Mouse (Mus musculus) cerebellum, adult 9-11 months (tissue): ENCODE data around the gene Siae.

Experiments
- DNase-seq: peaks from one replicate; pipeline ENCODE4 v3.0.0; 2022

The Siae gene

GRCm38 (mm10) chr9:37627263-37627662 lies 71.8 kb downstream of the Siae start:
- no peak for DNase-seq

GRCm38 (mm10) chr9:37628581-37628980 lies 73.1 kb downstream of the Siae start:
- DNase-seq, result no peak

- DNase-seq, result no peak
Measured at GRCm38 (mm10) chr9:37629941-37630340, 74.4 kb downstream of the Siae start.

- DNase-seq, result no peak
Measured at GRCm38 (mm10) chr9:37632305-37632704, 76.8 kb downstream of the Siae start.

GRCm38 (mm10) chr9:37634269-37634668 lies 78.8 kb downstream of the Siae start:
- no peak for DNase-seq

- peak; percentile 50 for DNase-seq
Measured at GRCm38 (mm10) chr9:37636335-37636734, 80.8 kb downstream of the Siae start.

- no peak for DNase-seq
Measured at GRCm38 (mm10) chr9:37636800-37637542, 81.5 kb downstream of the Siae start.

- DNase-seq, result no peak
Measured at GRCm38 (mm10) chr9:37638721-37639120, 83.2 kb downstream of the Siae start.

GRCm38 (mm10) chr9:37646246-37646645 lies 90.7 kb downstream of the Siae start:
- DNase-seq, result no peak

GRCm38 (mm10) chr9:37650639-37651038 lies 95.1 kb downstream of the Siae start:
- no peak for DNase-seq

- no peak for DNase-seq
Measured at GRCm38 (mm10) chr9:37653836-37654235, 98.3 kb downstream of the Siae start.

- DNase-seq, result no peak
Measured at GRCm38 (mm10) chr9:37655961-37656360, 100.5 kb downstream of the Siae start.

- peak; percentile 6 for DNase-seq
Measured at GRCm38 (mm10) chr9:37656439-37656881, 101.0 kb downstream of the Siae start.

- DNase-seq, result peak; percentile 73
Measured at GRCm38 (mm10) chr9:37656931-37657481, 101.5 kb downstream of the Siae start, which contains the start of gene Tbrg1. Gene Tbrg1, minus strand, starts transcription at chr9:37657312.

- no peak for DNase-seq
Measured at GRCm38 (mm10) chr9:37659413-37659812, 103.9 kb downstream of the Siae start.

GRCm38 (mm10) chr9:37663210-37663609 lies 107.7 kb downstream of the Siae start:
- DNase-seq, result no peak

- no peak for DNase-seq
Measured at GRCm38 (mm10) chr9:37664604-37665003, 109.1 kb downstream of the Siae start.

- no peak for DNase-seq
Measured at GRCm38 (mm10) chr9:37666045-37666444, 110.5 kb downstream of the Siae start.

GRCm38 (mm10) chr9:37669115-37669514 lies 113.6 kb downstream of the Siae start, which contains the start of gene Panx3:
Gene Panx3, minus strand, starts transcription at chr9:37669235.
- no peak for DNase-seq

- DNase-seq, result no peak
Measured at GRCm38 (mm10) chr9:37669678-37670077, 114.2 kb downstream of the Siae start.

- DNase-seq, result no peak
Measured at GRCm38 (mm10) chr9:37670261-37670660, 114.8 kb downstream of the Siae start.

GRCm38 (mm10) chr9:37675287-37675686 lies 119.8 kb downstream of the Siae start:
- DNase-seq, result no peak

GRCm38 (mm10) chr9:37681123-37681522 lies 125.6 kb downstream of the Siae start:
- DNase-seq, result no peak

GRCm38 (mm10) chr9:37687288-37687940 lies 131.9 kb downstream of the Siae start:
- no peak for DNase-seq
